Mouse (Mus musculus) NIH3T3 (cell line): ENCODE measurements around the gene Gsto2.
"Not testable (repeated sequence)": the region's sequence is repeated elsewhere in the genome, so short reads cannot be mapped to it uniquely, and the experiment has no call there.

Experiments
- DNase-seq: peaks from one replicate; pipeline ENCODE4 v3.0.0-alpha.2; 2012; ENCODE audit warnings: low read depth

Gsto2 gene

DNA sequence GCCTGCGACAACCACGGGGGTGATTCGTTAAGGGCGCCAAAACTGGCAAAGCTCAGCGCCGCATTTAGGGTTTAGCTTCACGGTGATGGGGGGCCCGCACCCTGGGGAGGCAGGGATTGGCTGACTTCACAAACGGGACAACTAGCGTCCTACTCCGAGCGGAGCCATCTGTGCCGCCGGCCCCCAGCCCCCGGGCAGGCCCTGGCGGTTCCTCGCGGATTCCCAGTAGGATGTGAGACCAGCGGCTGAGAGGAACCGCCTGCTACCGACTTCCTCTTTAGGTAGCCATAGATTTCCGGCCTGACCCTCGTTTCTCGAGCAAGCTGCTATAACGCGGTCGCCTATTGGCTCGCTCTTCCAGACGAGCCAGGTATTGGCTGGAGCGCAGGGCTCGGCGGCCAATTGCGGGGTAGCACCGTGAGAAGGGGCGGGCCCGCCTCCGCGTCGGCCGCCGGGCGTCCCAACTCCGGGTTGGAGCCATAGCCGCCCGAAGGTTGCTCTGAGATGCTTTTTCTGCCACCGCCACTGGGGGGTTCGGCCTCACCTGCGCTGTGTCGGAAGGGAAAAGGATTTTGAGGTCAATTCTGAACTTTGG is at the start of gene Gsto2:
Gene Gsto2, plus strand, starts transcription at position 182 of the 595 bp plus-strand sequence.
- peak; percentile 98 for DNase-seq

DNA sequence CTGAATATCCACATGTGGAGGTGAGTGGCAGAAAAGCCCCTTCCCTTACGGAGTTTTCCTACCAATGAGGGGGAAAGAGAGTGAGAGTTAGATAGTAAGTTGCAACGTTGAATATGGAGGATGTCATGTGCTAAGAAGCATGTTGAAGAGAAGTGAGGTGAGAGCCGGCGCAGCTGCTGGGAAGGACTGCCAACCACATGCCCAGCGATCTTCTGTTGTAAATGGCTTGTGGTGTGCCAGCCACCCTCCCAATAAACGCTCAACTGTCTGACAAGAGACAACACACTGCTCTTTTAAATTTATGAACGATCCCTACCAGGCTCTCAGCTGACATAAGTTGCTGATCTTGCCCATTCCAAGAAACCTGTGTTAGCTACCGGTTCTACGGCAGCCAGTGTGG is 47.6 kb upstream of the Gsto2 start:
- no peak for DNase-seq

DNA sequence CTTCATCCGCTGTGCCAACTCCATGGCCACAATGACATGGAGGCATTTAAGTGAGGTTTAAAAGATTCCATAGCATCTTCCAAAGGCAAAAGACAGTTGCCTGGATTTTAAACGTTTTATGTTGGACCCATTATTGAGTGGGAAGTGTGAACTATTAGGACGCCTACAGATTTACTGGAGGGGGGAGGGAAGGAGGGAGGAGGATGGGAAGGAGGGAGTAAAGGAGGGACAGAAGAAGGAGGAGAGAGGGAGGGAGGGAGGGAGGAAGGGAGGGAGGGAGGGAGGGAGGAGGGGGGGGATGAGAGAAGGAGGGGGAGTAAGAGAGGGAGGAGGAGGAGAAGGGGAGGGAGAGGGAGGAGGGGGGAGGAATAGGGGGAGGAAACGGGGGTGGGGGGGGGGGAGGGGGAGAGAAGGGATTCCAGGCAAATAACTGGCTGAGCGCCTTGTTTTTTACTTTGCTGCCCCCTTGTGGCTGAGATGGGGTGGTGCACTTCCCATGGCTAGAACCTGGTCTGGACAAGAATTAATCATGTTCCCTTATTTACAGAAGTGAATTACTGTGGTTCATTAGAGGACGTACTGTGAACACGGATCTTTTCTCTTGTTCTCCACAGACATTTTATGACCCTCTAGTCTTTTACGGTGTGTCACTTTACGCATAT is 44.4 kb upstream of the Gsto2 start:
- DNase-seq = peak; percentile 92

DNA sequence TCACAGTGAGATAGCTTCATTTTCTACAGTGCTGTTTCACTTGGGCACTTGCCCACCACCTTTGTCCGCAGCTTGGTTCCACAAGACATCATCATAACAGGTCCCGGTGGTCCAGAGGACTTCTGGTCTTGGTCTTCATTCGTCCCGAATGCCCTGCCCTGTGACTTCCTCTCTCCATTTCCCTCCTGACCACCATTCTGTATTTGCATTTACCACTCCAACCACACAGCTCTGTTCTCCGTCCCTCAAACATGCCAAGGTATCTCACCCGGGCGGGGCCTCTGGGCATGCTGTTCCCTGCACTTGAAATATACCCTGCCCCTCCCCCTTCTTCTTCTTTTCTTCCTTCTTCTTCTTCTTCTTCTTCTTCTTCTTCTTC is 43.9 kb upstream of the Gsto2 start:
- DNase-seq = no peak

DNA sequence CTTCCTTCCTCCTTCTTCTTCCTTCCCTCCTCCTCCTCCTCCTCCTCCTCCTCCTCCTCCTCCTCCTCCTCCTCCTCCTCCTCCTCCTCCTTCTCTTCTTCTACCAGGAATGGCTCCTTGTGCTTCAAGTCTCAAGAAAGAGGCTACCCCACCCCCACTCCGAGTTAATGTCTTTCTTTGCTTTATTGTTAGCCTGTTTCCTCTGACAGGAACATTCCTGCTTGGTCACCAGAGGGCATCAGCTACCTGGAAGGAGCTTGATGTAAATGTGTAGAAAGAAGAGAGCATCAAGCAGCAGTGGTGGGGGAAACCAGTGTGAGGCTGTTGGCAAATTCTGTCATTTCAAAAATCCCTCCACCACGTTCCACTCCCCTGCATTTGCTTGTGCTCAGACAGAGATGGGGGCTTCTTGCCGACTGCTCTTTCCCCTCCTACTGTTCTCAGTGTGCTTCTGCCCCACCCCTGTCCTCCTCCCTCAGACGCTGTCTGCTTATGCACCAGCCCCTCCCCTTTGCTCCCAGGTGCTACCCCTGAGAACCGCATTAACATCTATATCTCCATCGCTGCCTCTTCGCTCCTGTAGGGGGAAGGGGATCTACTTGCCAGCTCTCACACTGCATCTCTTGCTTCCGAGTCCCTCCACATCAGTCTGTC is 43.1 kb upstream of the Gsto2 start:
- DNase-seq = peak; percentile 73

DNA sequence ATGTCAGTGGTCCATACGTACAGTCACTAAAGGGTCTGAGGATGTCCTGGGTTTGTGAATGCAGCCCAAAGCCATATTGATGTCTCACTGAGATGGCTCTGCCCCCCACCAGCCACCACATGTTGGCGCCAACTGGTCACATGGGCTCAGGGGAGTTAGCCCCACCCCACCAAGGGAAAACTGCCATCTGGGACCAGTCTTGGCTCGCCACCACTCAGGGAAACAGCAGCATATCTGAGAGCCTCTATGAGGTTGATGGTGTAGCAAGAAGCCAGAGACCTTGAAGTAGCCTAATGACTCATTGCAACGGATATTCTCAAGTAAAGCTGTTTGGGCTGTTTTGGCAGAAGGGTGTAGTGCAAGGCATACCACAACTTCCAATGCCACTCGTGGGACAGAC is 41.3 kb upstream of the Gsto2 start:
- DNase-seq = peak; percentile 53

DNA sequence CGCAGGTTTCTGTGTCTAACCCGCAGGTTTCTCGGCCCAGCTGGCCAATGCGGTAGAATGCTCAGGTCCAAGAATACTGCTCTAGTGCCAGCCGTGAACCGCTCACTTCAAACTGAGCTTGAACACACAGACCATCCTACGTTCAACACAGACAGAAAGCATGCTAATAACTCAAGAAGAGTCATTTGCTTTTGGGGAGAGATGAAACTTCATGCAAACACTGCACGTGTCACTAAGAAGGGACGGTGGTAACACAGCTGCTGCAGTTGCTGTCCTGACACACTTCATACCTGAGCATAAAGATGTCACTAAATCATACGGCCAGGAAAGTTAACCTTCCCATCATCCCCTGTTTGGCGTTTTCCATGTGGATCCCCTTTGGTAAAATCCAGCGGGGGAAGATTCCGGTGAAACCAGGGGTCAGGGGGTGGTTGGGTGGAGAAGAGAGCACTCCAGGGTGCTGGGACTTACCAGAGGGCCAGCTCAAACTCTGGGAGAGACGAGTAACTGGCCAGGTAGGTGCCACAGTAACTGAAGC is 35.4 kb upstream of the Gsto2 start:
- DNase-seq = no peak

DNA sequence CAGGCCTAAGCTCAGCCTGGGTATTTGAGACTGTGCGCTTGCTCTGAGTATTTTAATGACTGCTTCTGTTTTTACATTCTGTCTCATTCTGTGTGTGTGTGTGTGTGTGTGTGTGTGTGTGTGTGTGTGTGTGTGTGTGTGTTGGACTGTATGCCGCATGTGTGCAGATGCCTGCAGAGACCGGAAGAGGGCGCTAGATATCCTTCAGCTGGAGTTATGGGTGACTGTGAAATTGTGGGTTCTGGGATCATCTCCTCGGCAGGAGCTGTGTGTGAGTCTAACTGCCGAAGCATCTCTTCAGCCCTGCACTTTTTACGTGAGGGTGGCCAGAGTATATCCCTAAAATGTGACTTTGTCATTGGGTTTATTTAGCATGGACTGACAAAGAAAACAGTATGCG is 34.2 kb upstream of the Gsto2 start:
- DNase-seq = no peak

DNA sequence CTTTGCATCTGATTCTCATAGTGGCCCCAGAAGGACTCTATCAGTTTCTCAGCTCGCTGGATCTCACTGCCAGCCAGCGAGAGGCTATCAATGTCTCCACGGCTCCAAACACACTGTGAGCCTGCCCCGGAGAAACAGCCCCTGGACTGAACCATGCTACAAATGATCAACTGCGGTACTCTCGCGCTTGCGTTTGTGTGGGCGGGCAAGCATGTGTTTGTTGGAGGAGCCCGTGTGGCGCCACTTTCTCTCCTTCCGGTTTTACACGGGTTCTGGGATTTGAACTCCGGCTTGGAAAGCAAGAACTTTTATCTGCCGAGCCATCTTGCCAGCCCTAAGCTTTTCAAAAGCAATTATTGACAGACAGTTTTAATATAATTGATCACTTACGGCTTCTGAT is 33.0 kb upstream of the Gsto2 start:
- DNase-seq = no peak

DNA sequence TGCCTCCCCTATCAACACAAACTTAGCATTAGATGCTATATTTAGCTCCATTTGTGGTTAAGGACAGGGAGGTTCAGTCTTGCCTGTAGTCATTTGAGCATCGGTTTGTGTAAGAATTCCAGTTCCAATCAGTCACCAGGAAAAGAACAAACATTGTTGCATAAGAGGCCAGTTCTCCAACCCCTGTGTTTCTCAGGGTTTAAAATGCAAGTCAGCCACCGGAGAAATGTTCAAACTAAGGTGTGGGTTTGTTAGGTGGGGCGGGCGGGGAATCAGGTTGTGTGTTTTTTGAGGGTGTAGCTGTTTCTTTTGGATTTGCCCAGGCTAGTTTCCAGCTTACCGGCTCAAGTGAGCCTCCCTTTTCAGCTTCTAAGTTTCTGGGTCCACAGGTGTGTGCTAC is 30.7 kb upstream of the Gsto2 start:
- peak; percentile 69 for DNase-seq

DNA sequence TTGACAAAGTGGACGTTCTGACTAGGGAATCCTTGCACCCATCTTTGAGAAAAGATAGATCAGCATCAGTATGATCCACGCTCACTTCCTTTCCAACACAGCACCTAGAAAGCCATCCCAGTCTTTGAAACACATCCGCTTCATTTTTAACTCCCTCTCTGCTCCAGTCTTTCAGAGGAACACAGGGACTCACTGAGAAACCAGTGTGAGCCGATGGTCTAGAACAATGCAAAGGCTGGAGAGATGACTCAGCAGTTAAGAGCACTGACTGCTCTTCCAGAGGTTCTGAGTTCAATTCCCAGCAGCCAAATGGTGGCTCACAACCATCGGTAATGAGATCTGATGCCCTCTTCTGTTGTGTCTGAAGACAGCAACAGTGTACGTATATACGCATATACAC is 29.6 kb upstream of the Gsto2 start:
- DNase-seq = no peak

DNA sequence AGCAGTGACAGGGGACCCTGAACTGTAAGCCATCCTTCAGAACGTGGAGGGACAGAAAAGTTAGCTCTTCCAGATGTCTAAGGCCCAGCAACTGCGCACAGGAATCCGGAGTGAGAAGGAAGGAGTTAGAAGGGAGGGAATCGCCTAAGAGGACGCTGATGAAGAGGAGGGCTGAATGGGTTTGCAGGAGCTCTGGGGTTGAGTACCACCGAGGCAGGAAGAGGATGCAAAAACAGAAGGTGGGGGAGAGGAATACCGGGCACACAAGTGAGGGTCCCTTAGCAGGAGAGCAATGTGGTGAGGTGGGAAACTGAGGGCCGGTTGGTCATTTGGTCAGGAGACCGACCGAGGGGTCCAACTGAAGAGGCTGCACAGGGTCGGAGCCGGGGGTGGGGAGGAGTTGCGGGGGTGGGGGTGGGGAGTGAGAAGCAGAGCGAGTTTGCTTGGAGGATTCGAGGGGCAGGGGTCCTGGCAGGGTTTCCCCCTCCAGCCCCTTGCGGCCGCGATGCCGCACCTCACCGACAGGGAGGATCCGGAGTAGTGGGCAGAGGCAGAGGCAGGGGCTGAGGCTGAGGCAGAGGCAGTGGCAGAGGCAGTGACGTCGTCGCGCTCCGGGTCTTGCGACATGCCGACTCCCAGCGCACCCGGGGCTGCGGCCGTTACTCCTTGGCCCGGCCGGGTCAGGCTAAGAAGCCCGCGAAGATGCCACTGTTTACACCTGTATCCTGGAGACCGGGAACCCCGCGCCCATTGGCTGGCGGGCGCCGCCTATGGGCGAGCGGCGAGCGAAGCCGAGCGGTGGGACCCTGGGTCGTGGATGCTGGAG is 28.4 kb upstream of the Gsto2 start:
- DNase-seq = peak; percentile 76

DNA sequence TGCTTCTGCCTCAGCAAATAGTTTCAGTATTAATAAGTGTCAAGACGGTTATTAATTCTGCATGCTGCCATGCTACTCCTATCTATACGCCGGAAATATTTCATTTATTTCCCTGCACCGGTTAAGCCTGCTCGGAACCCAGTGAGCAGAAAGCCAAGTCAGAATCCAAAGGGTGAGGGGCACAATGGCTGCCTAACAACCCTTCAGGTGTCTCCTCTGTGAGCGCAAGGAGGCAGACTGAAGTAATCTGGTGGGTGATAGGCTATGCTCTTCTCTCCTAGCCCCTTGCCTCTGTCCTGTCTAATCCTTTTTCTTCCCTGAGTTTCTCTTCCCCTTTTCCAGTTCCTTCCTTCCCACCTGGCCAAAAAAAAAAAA is 27.8 kb upstream of the Gsto2 start:
- DNase-seq = no peak

DNA sequence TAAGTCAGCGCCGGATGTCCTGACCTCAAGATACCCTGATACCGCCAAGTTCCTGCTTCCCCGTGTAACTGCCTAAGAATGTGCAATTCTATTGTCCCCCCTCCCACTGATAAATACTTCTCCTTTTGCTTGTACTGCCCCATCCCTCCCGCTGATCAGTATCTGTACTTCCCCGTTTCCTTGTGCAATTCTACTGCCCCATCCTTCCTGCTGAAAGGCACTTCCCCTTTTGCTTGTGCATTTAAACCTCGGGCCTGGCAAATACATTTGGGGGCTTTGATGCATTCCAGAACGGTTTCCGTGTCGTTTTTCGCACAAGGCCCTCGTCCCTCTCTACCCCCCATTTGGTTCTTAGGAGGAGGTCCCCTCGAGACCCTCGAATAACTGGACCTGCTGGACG is 24.1 kb upstream of the Gsto2 start:
- not testable (repeated sequence) for DNase-seq

DNA sequence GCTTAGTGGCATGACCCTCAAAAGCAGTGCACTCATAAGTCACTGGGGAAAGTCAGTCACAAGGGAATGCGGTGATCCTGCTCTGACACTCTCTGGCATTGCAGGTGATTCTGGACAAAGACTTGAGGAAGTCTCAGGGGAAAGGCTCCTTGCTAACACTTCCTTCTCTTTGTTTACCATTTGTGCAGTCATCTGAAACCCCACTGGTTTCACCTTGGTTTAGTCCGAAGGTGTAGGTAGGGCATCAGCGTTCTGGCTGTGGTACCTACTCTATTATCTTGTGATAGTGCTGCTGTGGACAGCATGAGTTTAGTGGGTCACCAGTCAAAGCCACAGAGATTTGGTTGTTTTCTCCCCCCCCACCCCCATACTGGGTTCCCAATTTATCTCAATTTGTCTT is 15.6 kb upstream of the Gsto2 start:
- DNase-seq = no peak

DNA sequence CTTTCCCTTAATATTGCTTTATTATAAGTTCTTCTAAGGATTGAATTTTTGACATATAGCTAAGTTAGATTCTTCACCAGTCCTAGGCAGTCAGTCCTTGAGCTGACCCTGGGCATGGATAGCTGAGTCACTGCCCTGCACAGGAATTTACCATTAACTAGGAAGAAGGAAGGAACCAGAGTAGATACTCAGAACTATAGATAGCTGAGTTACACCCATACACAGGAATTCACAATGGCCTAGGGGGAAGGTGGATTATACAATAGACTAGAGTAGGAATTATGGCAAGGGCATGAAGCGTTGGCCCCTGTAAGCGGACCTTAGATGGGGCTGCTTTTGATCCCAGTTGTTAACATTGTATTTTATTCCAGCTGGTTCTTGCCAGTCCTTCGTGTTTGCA is 13.2 kb upstream of the Gsto2 start:
- DNase-seq = not testable (repeated sequence)

DNA sequence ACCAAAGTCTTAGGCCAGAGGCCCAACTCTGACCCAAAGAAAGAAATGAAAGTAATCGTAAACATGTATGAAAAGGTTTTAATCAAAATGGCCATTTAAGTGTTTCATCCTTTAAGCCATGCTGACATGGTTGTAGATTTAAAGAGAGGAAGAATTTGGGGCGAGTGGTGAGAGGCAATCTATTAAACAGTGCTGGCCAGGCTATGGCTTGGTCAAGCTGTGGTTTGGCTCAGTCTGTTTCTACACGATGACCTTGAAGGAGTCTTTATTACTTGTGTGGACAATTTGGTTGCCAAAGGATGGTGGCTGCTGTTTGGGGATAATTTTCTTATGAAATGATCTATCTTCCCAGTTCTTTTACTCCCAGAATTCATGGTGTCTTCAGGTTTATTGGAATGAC is 12.3 kb upstream of the Gsto2 start:
- peak; percentile 46 for DNase-seq

DNA sequence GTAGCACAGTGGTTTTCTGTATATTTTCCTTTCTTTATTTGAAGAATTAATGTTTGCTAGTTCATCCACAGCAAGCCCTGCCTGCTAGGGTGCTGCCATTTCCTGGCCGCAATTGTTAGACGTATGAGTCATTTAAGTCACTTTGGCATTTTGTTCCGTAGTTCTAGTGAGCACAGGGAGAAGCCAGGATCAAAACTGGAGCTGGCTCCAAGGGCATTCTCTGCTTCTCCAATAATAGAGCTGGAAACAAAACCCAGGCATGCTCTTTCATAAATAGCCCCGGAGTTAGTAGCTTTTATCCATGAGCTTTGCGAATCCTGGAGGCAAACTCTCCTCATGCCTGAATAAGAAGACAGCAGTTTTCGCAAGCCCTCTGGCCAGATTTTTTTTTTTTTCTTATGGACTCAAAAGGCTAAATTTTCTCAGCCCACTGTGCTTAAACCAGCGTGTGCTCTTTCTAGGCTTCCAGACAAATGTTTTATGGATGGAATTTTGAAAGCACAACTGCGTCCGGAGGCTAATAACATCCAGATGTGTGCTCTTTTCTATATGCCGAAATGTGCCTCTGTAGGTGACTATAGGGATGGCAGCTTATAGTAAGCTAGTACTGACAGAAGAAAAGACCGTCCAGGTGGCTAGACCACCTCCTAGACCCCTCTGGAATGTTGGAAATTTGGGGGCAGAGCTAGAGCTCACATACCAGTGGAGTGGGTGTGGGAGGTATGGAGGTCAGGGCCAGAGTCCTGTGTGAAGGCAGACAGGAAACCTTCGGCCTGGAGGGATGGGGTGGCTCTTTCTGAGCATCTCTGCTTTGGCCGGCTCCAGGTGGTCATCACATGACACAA is 11.2 kb upstream of the Gsto2 start:
- peak; percentile 83 for DNase-seq

DNA sequence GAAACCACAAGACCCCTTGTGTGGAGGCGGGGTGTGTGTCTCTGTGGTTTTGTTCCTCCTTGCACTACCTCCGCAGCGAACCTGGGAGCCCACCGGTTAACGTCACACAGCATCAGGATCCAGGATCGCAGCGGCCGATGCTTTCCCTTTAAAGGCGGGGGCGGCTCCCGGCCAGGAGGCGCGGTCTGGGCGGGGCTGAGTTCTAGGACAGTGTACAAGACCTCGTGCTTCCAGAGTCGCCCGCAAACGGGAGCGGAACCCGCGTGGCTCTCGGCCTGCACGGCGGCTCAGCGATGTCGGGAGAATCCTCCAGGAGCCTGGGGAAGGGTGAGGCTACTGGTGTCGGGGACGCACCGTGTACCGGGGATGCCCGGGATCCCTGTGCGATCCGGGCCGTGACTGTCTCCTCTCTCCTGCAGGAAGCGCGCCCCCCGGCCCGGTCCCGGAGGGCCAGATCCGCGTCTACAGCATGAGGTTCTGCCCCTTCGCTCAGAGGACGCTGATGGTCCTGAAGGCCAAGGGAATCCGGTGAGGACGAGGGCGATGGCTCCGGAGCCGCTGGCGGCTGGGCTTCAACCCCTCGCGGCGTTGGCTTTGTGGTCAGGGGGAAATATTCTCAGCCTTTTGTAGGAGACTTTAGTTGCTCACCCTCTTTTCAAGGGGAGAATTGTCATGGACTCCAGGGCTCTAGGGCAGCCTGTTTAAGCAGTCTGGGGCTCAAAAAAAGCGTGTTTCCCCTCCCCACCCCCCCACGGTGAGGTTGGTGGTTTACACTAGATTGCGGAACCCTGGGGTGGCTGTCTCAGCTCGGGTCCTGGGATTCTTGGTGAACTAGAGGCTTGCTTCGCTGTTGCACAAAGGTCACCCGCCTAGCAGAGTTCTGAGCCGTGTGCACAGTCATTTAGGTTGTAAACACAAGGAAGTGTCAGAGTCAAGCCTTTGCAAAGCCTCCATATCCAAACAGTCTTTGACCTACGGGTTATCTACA is 10.2 kb upstream of the Gsto2 start, which contains the start of gene Gsto1:
Gene Gsto1, plus strand, starts transcription at position 175 of the 988 bp plus-strand sequence.
- DNase-seq = peak; percentile 97
